ENCODE assay signal across 8 mouse cellular contexts in genomic region chr11:121741433-121741832, GRCm38 (mm10). TPM values are rescaled to one million over a fixed set of nuclear protein-coding genes. Genes with fewer than 3 reads are reported as not detected.
DNase-seq lines count a peak whose midpoint lies in the region; ATAC-seq and TF ChIP-seq lines count a peak whose summit lies in the region.

No protein-coding gene starts in this region.

- H3K36me3 ChIP-seq in heart, embryonic 11.5 days (ENCODE audit: control insufficient read depth, insufficient read depth, low read length), result no peaks in the 10 kb centered on the region
- no peaks in the 10 kb centered on the region for H3K36me3 ChIP-seq in lung, postnatal 0 days (ENCODE audit: insufficient read depth, low read length)

- TF ChIP-seq EP300 in lung, postnatal 0 days (IDR thresholded peaks at IDR 0.05), result peak; percentile 70

- peak; percentile 48 to 78 for DNase-seq in heart, adult 18-20 months
- peak; percentile 83 for DNase-seq in NIH3T3 (ENCODE audit: low read depth)
- peak; percentile 5 for DNase-seq in hindlimb bud, embryonic 11.5 days (ENCODE audit: extremely low spot score, low read depth, low spot score)
- DNase-seq in lung, postnatal 0 days (ENCODE audit: low spot score), result peak; percentile 95
- DNase-seq in cerebellum, adult 11-12 months, result no peak
- DNase-seq in B cell, adult 2 months, result no peak
- no peak for DNase-seq in neural tube, embryonic 10.5 days (ENCODE audit: extremely low spot score, low spot score)

- no peak overlapping the region for H3K4me2 ChIP-seq in heart, embryonic 11.5 days
- no peak overlapping the region for H3K4me2 ChIP-seq in lung, postnatal 0 days (replicated peaks; ENCODE audit: low read depth, low read length)

- no peak for TF ChIP-seq CTCF in lung, postnatal 0 days (IDR thresholded peaks at IDR 0.05)

- no peak overlapping the region for H3K4me3 ChIP-seq in heart, embryonic 11.5 days (ENCODE audit: low read depth, low read length)
- H3K4me3 ChIP-seq in lung, postnatal 0 days (ENCODE audit: low read depth, low read length), result no peak overlapping the region

- H3K4me1 ChIP-seq in heart, embryonic 11.5 days (ENCODE audit: control insufficient read depth, insufficient read depth, low read length), result no peaks in the 10 kb centered on the region; the same call in 1 of the 2 replicates
- no peaks in the 10 kb centered on the region for H3K4me1 ChIP-seq in lung, postnatal 0 days (ENCODE audit: insufficient read depth, low read depth, low read length)

- ATAC-seq in heart, embryonic 11.5 days (replicated peaks; ENCODE audit: insufficient number of reproducible peaks, low FRiP score, low TSS enrichment), result no peak
- peak; percentile 96 for ATAC-seq in lung, postnatal 0 days

- H3K27me3 ChIP-seq in heart, embryonic 11.5 days (ENCODE audit: control insufficient read depth, insufficient read depth, low read length), result no peaks in the 10 kb centered on the region
- no peaks in the 10 kb centered on the region for H3K27me3 ChIP-seq in lung, postnatal 0 days (replicated peaks; ENCODE audit: insufficient read depth, low read length)

- WGBS in heart, embryonic 11.5 days (ENCODE audit: insufficient replicate concordance), result 69% methylated on average over 1 of the region's 1 CpGs
- whole genome bisulfite sequencing in lung, postnatal 0 days, result 31% methylated on average over 1 of the region's 1 CpGs

- H3K27ac ChIP-seq in heart, embryonic 11.5 days (ENCODE audit: low read depth, low read length), result no peak overlapping the region
- peak overlapping the region; percentile 54 for H3K27ac ChIP-seq in lung, postnatal 0 days (ENCODE audit: low read length)

- H3K9ac ChIP-seq in heart, embryonic 11.5 days (ENCODE audit: low read depth, low read length), result no peak overlapping the region
- no peak overlapping the region for H3K9ac ChIP-seq in lung, postnatal 0 days (replicated peaks; ENCODE audit: low read depth)

- H3K9me3 ChIP-seq in heart, embryonic 11.5 days (replicated peaks; ENCODE audit: control insufficient read depth, low read length), result no peaks in the 10 kb centered on the region
- H3K9me3 ChIP-seq in lung, postnatal 0 days (ENCODE audit: low read length), result no peaks in the 10 kb centered on the region

RNA-seq across cellular contexts. Expression of gene Metrnl, which starts 40.1 kb away (rescaled TPM):
- total RNA-seq in heart, adult 18-20 months (2021), result 10 to 100 TPM; 14.9 to 19.8 TPM
- 6.0 and 7.0 TPM in 2 replicates for polyA plus RNA-seq in heart, embryonic 11.5 days (2014; fragmentation: Nextera tagmentation; extraction: Ambion mirVana)
- 22.3 and 23.6 TPM in 2 replicates for polyA plus RNA-seq in lung, postnatal 0 days (2015; fragmentation: Nextera tagmentation; extraction: Ambion mirVana)

Comparison
In these comparisons a context has a peak if more than half of its experiments do, and no peak if none do; other contexts are left out.
1. DNase-seq: peak in heart, adult 18-20 months (2 of 2), NIH3T3 (single experiment), hindlimb bud, embryonic 11.5 days (single experiment) and lung, postnatal 0 days (single experiment); none in cerebellum, adult 11-12 months (single experiment), B cell, adult 2 months (0 of 2) and neural tube, embryonic 10.5 days (single experiment).